Mouse (Mus musculus): ENCODE results near the gene Ugp2. TPM values are rescaled to one million over a fixed set of nuclear protein-coding genes. Genes with fewer than 3 reads are reported as not detected.

Ugp2 gene
- total and polyA plus RNA-seq, 3 experiments: 17.7 to 44.1 (median 24.1) TPM

GRCm38 (mm10) chr11:21406141-21406540 lies 35.1 kb upstream of the Ugp2 start:
- Histone ChIP-seq H3K4me1 (ENCODE audit: control insufficient read depth in 1 of 2, insufficient read depth in 2 of 2) (peaks cover 0 to 3% of the 10 kb centered on the region in 2 experiments; a peak in 2 of 4 replicates), H3K27me3 (replicated peaks) (no peaks in the 10 kb centered on the region), H3K4me3 (replicated peaks in 1 of 3; ENCODE audit: low read depth in 2 of 3, low read length in 2 of 3, poor library complexity in 1 of 3) (no peak overlapping the region), H3K36me3 (replicated peaks in 1 of 2; ENCODE audit: control insufficient read depth in 1 of 2, insufficient read depth in 1 of 2, low read length in 1 of 2) (no peaks in the 10 kb centered on the region), H3K27ac (ENCODE audit: insufficient read depth, low read depth) (no peak overlapping the region), H3K4me2 (ENCODE audit: insufficient read depth, low read depth, poor library complexity, severe bottlenecking) (no peak overlapping the region), H3K9me3 (replicated peaks; ENCODE audit: low read length) (no peaks in the 10 kb centered on the region), H3K9ac (ENCODE audit: insufficient read depth, low read depth) (no peak overlapping the region), H3K79me2 (replicated peaks; ENCODE audit: control insufficient read depth, extremely low read depth, insufficient read depth, poor library complexity, severe bottlenecking) (no peaks in the 10 kb centered on the region)
- in situ Hi-C loops (cut with MboI; ENCODE audit: low pct_ligation_motif_present, low pct_unique_long_range_greater_than_20kb, low sequenced_read_pairs): no loop called here
- dilution Hi-C loops (cut with MboI; ENCODE audit: extremely low pct_ligation_motif_present, extremely low pct_unique_long_range_greater_than_20kb, low sequenced_read_pairs): no loop called here
- no peak for TF ChIP-seq JUND (conservative IDR thresholded peaks at IDR 0.05; ENCODE audit: low read depth, low read length)
- DNase-seq (ENCODE audit: extremely low read depth): no peak

GRCm38 (mm10) chr11:21403877-21404276 lies 32.9 kb upstream of the Ugp2 start:
- no peaks in the 10 kb centered on the region for H3K36me3 ChIP-seq (replicated peaks in 1 of 2; ENCODE audit: control insufficient read depth in 1 of 2, insufficient read depth in 1 of 2, low read length in 1 of 2)
- no peaks in the 10 kb centered on the region for H3K27me3 ChIP-seq (replicated peaks)
- DNase-seq (ENCODE audit: extremely low read depth): no peak
- peaks cover 3 to 7% of the 10 kb centered on the region in 2 experiments for H3K4me1 ChIP-seq (ENCODE audit: control insufficient read depth in 1 of 2, insufficient read depth in 2 of 2)
- no peak overlapping the region for H3K4me3 ChIP-seq (replicated peaks in 1 of 3; ENCODE audit: low read depth in 2 of 3, low read length in 2 of 3, poor library complexity in 1 of 3)
- no peaks in the 10 kb centered on the region for H3K79me2 ChIP-seq (replicated peaks; ENCODE audit: control insufficient read depth, extremely low read depth, insufficient read depth, poor library complexity, severe bottlenecking)
- TF ChIP-seq USF2 (conservative IDR thresholded peaks at IDR 0.05; ENCODE audit: low read depth, low read length): no peak
- no peak for TF ChIP-seq ZNF384 (IDR thresholded peaks at IDR 0.05; ENCODE audit: low read depth, low read length)
- no peak for TF ChIP-seq RCOR1 (conservative IDR thresholded peaks at IDR 0.05; ENCODE audit: low read depth, low read length)
- no peak for TF ChIP-seq BHLHE40 (IDR thresholded peaks at IDR 0.05; ENCODE audit: low read depth, low read length)
- TF ChIP-seq NRF1 (IDR thresholded peaks at IDR 0.05; ENCODE audit: low read depth, low read length): no peak
- TF ChIP-seq EP300 (IDR thresholded peaks at IDR 0.05; ENCODE audit: low read length): no peak
- TF ChIP-seq ETS1 (conservative IDR thresholded peaks at IDR 0.05; ENCODE audit: low read depth, low read length): no peak
- no peak for TF ChIP-seq MEF2A (IDR thresholded peaks at IDR 0.05; ENCODE audit: borderline replicate concordance, low read depth, low read length)
- no peak for TF ChIP-seq CHD2 (IDR thresholded peaks at IDR 0.05; ENCODE audit: low read length)
- no peak for TF ChIP-seq MYC (IDR thresholded peaks at IDR 0.05; ENCODE audit: low read depth, low read length)
- TF ChIP-seq NELFE (IDR thresholded peaks at IDR 0.05; ENCODE audit: low read depth, low read length): no peak
- TF ChIP-seq MAZ (IDR thresholded peaks at IDR 0.05; ENCODE audit: low read depth, low read length): no peak
- no peak for TF ChIP-seq KAT2A (IDR thresholded peaks at IDR 0.05; ENCODE audit: insufficient replicate concordance, low read length)
- no peak overlapping the region for H3K4me2 ChIP-seq (ENCODE audit: insufficient read depth, low read depth, poor library complexity, severe bottlenecking)
- no peak overlapping the region for H3K9ac ChIP-seq (ENCODE audit: insufficient read depth, low read depth)
- in situ Hi-C loops (cut with MboI; ENCODE audit: low pct_ligation_motif_present, low pct_unique_long_range_greater_than_20kb, low sequenced_read_pairs) (no loop called here), dilution Hi-C loops (cut with MboI; ENCODE audit: extremely low pct_ligation_motif_present, extremely low pct_unique_long_range_greater_than_20kb, low sequenced_read_pairs) (no loop called here)
- H3K27ac ChIP-seq (ENCODE audit: insufficient read depth, low read depth): no peak overlapping the region
- H3K9me3 ChIP-seq (replicated peaks; ENCODE audit: low read length): no peaks in the 10 kb centered on the region

All from CH12.LX (cell line).